Mouse (Mus musculus) heart, embryonic 12.5 days (tissue): ENCODE data around the gene Lipa. TPM values are rescaled to one million over a fixed set of nuclear protein-coding genes. Genes with fewer than 3 reads are reported as not detected.

Experiments
- ATAC-seq: fragments of 200-750 bp; cut with Nextera tagmentation; 2 replicates; pipeline ENCODE4 v1.8.0; 2017; ENCODE audit warnings: moderate TSS enrichment, moderate library complexity; ENCODE audit not compliant: insufficient number of reproducible peaks, low FRiP score
- H3K27ac ChIP-seq: fragments of 300-500 bp; sonication (generic); 2 replicates; pipeline ENCODE4 v1.5.1; 2016; ENCODE audit warnings: mild to moderate bottlenecking, moderate library complexity; ENCODE audit not compliant: poor library complexity, severe bottlenecking
- H3K27me3 ChIP-seq: fragments of 300-500 bp; sonication (generic); replicated peaks from 2 replicates; pipeline ENCODE4 v1.6.1; 2016; ENCODE audit warnings: mild to moderate bottlenecking, moderate library complexity
- H3K36me3 ChIP-seq: fragments of 300-500 bp; sonication (generic); 2 replicates; pipeline ENCODE4 v1.6.1; 2016; ENCODE audit warnings: mild to moderate bottlenecking, moderate library complexity
- H3K4me1 ChIP-seq: fragments of 300-500 bp; sonication (generic); replicated peaks from 2 replicates; pipeline ENCODE4 v1.6.1; 2016; ENCODE audit warnings: mild to moderate bottlenecking
- H3K4me2 ChIP-seq: fragments of 300-500 bp; sonication (generic); 2 replicates; pipeline ENCODE4 v1.6.1; 2016; ENCODE audit warnings: mild to moderate bottlenecking, moderate library complexity
- H3K4me3 ChIP-seq: fragments of 300-500 bp; sonication (generic); 2 replicates; pipeline ENCODE4 v1.5.1; 2016; ENCODE audit warnings: mild to moderate bottlenecking
- H3K9ac ChIP-seq: fragments of 300-500 bp; sonication (generic); 2 replicates; pipeline ENCODE4 v1.6.1; 2016; ENCODE audit warnings: mild to moderate bottlenecking, moderate library complexity
- H3K9me3 ChIP-seq: fragments of 300-500 bp; sonication (generic); replicated peaks from 2 replicates; pipeline ENCODE4 v1.6.1; 2016; ENCODE audit warnings: mild to moderate bottlenecking, moderate library complexity
- WGBS: fragments of 180-500 bp; shearing (Covaris S2); methylation state at CpG from one replicate; pipeline ENCODE4 v1.1.7; 2016; 5-methylcytosine and 5-hydroxymethylcytosine counted together
- polyA plus RNA-seq: library from polyadenylated mRNA; unstranded; fragments of >200 nt; fragmentation: Nextera tagmentation; extraction: Ambion mirVana; gene quantifications from 2 replicates; pipeline ENCODE4 v1.2.1, GENCODE M21; 2016

The Lipa gene
- polyA plus RNA-seq, 1 experiment from 2014 or later, result 38.7 TPM

DNA sequence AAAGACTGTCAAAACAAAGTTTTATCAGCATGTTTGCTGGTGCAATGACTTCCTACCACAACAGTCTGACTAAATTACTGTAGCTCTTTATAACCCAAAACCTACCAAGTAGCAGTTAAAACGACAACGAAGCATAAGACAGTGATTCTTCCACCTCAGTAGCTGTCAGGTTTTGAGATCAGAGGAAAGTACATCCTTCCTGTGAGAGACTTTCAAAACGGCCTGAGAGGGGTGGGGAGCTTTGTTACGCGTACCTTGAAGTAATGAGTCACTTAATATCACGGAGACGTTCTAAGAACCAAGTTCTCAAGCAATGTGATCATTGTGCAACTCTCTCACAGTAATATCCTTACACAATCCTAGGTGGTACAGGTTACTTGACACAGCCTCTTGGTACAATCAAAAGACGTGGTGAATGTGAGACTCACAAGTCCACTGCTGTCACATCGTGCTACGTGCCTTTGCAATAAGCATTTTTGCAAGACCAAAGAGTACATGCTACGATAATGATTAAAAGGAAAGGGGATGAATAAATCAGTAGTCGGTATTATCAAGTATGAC lies 22.0 kb downstream of the Lipa start:
- Histone ChIP-seq H3K4me1 (no peaks in the 10 kb centered on the region), H3K9me3 (no peaks in the 10 kb centered on the region), H3K27ac (no peak overlapping the region), H3K36me3 (peaks cover 40% of the 10 kb centered on the region), H3K9ac (no peak overlapping the region), H3K4me3 (no peak overlapping the region), H3K4me2 (no peak overlapping the region), H3K27me3 (no peaks in the 10 kb centered on the region)
- ATAC-seq, result no peak
- 79% methylated on average over 12 of the region's 12 CpGs for WGBS

DNA sequence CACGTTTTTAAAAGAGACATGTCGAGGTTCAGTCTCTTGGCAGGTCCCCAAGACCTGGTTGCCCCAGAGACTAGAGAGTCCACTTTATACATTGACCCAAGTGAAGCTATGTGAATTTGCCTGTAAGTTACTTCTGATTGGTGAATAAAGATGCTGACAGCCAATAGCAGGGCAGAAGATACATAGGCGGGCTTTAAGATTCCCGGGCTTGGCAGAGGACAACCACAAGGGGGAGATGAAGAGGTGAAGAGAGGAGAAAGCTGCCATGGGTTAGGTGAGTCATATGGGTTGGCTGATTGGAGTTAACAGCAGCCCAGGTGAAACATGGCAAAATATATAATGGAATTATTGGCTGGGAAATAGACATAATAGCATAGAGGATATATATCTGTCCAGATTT lies 26.5 kb downstream of the Lipa start:
- no peaks in the 10 kb centered on the region for H3K9me3 ChIP-seq
- H3K27me3 ChIP-seq, result no peaks in the 10 kb centered on the region
- no peak overlapping the region for H3K4me2 ChIP-seq
- ATAC-seq, result peak; percentile 36; the same call in 1 of the 2 replicates
- H3K4me3 ChIP-seq, result no peak overlapping the region
- WGBS, result 46% methylated on average over 4 of the region's 4 CpGs
- no peak overlapping the region for H3K9ac ChIP-seq
- peaks cover 13% of the 10 kb centered on the region for H3K4me1 ChIP-seq
- H3K36me3 ChIP-seq, result peaks cover 11% of the 10 kb centered on the region
- H3K27ac ChIP-seq, result no peak overlapping the region

DNA sequence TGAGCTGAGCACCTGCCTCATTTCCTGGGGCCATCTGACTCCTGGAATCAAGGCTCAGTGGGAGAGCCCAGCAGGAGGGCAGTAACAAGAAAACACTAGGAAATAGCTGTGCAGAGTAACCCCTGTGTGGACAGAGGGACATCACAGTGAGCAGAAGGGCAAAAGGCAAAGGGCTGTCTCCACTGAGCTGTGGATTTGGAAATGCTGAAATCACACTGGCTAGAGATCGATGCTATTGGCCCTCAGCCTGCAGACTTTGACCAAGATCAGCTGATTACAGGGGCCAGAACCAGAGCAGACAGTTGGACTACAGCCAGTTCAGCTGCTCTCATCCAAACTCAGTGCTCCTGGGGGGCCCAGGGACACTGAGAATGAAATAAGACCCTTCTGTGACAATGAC lies 30.9 kb downstream of the Lipa start:
- Histone ChIP-seq H3K27ac (no peak overlapping the region), H3K4me3 (no peak overlapping the region), H3K36me3 (peaks cover 20% of the 10 kb centered on the region), H3K9ac (no peak overlapping the region), H3K4me2 (no peak overlapping the region), H3K27me3 (no peaks in the 10 kb centered on the region), H3K9me3 (no peaks in the 10 kb centered on the region), H3K4me1 (peaks cover 13% of the 10 kb centered on the region)
- no peak for ATAC-seq
- WGBS, result 65% methylated on average over 1 of the region's 1 CpGs

DNA sequence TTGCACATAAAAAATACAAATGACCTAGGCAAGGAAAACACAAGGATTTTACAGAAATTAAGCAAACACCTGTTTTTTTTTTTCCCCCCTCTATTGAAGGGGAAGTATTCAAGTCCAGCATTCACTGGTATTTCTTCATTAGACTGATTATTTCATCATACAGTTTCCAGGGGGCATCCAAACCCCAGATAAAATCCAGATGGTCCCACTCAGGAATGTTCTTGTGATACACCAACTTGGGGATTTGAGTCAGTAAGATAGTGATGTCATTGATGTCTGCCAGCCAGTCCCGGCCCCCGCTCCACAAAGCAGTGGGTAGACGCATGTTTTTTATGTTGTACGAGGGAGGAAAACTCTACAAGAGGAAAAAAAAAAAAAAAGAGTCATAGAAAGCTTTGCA lies 33.4 kb downstream of the Lipa start:
- no peak overlapping the region for H3K4me2 ChIP-seq
- H3K9me3 ChIP-seq, result no peaks in the 10 kb centered on the region
- peaks cover 11% of the 10 kb centered on the region for H3K36me3 ChIP-seq
- no peaks in the 10 kb centered on the region for H3K27me3 ChIP-seq
- peaks cover 13% of the 10 kb centered on the region for H3K4me1 ChIP-seq
- 63% methylated on average over 4 of the region's 4 CpGs for WGBS
- no peak for ATAC-seq
- no peak overlapping the region for H3K4me3 ChIP-seq
- H3K9ac ChIP-seq, result no peak overlapping the region
- H3K27ac ChIP-seq, result no peak overlapping the region

DNA sequence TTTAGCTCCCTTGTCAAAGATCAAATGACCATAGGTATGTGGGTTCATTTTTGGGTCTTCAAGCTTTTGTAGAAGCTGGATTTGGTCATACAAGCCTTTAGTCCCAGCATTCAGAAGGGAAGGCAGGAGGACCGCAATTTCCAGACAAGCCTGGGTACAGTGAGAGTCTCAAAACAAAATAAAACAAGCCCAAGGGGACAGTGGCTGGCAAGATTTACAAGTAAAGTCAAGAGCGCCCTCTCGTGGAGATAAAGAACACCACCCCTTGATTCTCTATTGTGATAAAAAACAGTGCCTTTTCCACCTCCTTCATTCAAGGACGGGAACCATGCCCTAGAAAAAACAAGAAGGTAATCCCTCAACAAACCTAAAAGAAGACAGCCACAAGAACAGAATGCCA lies 43.7 kb downstream of the Lipa start:
- Histone ChIP-seq H3K4me3 (no peak overlapping the region), H3K27ac (no peak overlapping the region), H3K9me3 (no peaks in the 10 kb centered on the region), H3K4me2 (no peak overlapping the region), H3K36me3 (no peaks in the 10 kb centered on the region), H3K4me1 (no peaks in the 10 kb centered on the region), H3K27me3 (0 out of 2 replicates have a peak, but pooled peaks cover 4% of the 10 kb centered on the region), H3K9ac (no peak overlapping the region)
- no peak for ATAC-seq
- WGBS, result 7% methylated on average over 4 of the region's 4 CpGs

DNA sequence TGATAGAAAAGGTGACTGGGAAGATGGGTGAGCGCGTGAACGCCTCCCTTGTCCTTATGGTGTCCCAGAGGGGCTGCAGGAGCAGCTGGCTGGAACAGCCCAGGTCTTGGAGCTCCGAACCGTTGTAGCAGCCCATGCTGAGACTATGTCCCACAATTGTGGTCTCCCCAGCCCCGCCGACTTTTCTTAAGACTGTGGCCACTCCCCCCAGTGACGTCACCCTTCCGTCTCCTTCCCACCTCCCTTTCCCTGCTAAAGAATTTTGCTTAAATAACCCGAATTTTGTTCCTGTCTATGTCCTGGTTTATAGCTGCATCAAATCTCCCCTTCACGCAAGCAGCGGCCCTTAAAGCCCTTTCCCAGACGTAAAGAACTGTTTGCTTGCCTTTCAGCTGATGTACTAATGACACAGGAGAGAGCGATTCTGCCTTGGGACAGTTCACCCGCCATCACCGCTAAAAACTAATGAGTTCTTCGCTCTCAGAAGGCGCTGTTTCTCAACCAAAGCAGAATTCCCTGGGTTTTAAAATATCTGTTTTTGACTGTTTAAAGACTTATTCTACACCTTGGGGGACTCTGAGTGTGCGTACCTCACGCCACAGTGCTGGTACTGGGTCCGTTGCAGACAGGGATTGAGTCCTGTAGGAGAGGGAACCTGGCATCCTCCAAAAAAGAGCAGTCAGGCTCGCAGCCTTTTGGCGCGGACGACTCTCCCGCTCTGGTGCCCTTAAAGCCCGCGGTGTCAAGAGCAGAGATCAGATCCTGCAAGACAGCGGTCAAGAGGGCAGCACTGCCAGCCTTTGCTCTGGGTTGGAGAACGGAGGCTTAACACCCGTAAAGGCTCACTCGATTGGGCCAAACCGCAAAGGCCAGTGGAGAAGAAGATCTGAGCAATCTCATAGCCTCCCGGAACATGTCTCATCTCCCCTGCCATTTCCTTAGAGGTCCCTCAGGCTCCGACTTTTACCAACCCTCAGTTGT lies 52.0 kb downstream of the Lipa start, which contains the start of gene Ch25h:
Gene Ch25h, minus strand, starts transcription at position 174 of the 981 bp plus-strand sequence.
- no peaks in the 10 kb centered on the region for H3K9me3 ChIP-seq
- under 1% methylated on average over 35 of the region's 35 CpGs for WGBS

DNA sequence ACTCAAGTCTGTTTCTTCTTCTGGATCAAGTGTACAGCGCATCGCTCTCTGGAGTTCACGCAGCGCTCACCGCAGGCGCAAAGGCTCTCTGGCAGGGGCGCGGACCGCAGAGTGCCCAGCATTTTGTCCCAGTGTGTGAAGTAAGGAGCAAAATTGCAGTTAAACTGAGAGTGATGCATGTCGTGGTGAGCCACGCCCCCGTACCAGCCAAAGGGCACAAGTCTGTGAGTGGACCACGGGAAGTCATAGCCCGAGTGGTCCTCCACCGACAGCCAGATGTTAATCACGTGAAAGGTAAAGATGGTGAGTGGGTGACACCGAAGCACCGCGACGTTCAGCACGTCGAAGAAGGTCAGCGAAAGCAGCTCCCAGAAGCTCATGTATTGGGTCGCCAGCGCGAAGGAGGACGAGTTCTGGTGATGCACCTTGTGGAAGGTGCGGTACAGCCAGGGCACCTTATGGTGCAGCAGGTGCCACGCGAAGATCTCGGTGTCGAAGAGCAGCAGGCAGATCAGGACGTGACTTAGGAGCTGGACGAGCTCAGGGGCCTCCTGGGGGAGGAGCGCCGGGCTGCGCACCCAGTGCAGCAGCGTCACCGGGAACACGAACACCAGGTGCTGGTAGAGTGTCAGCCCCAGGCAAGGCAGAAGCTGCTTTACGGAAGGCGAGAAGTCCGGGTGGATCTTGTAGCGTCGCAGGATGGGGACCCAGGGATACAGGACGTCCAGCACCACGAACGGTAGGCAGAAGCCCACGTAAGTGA lies 52.9 kb downstream of the Lipa start:
- Histone ChIP-seq H3K9ac (peak overlapping the region; percentile 57), H3K9me3 (no peaks in the 10 kb centered on the region), H3K4me1 (peaks cover 18% of the 10 kb centered on the region), H3K4me2 (peak overlapping the region; percentile 98), H3K27me3 (peaks cover 30% of the 10 kb centered on the region), H3K36me3 (no peaks in the 10 kb centered on the region), H3K4me3 (peak overlapping the region; percentile 59), H3K27ac (no peak overlapping the region)
- 9% methylated on average over 49 of the region's 49 CpGs for WGBS
- ATAC-seq, result 0 out of 2 replicates have a peak, but pooled peaks have one; percentile 29

More for the DNA sequence above, 52.0 kb downstream of the Lipa start, which contains the start of gene Ch25h:
- Histone ChIP-seq H3K27me3 (peaks cover 30% of the 10 kb centered on the region), H3K36me3 (no peaks in the 10 kb centered on the region), H3K4me1 (peaks cover 18% of the 10 kb centered on the region), H3K9ac (peak within 1 kb of the TSS; percentile 60), H3K4me2 (peak within 1 kb of the TSS; percentile 98), H3K4me3 (peak within 1 kb of the TSS; percentile 59), H3K27ac (no peak within 1 kb of the TSS; the same call in 1 of the 2 replicates)
- peak; percentile 68; the same call in 1 of the 2 replicates for ATAC-seq

DNA sequence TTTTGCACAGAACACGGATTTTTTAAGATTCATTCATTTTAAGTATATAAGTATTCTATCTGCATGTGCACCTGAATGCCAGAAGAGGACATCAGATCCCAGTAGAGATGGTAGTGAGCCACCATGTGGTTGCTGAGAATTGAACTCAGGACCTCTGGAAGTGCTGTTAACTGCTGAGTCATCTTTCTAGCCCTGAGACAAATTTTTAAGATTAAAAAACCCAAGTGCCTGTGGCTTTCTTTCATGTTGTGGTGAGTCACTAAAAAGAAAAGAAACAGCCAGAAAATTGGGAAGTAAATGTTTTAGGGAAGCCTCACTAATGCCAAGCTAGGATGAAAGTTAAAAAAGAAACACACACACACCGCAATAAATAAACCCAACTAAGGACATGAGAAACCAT lies 55.6 kb downstream of the Lipa start:
- ATAC-seq, result no peak
- peaks cover 18% of the 10 kb centered on the region for H3K4me1 ChIP-seq
- H3K9ac ChIP-seq, result no peak overlapping the region
- H3K36me3 ChIP-seq, result no peaks in the 10 kb centered on the region
- no peak overlapping the region for H3K4me2 ChIP-seq
- H3K4me3 ChIP-seq, result no peak overlapping the region
- H3K27me3 ChIP-seq, result peaks cover 16% of the 10 kb centered on the region
- WGBS, result 69% methylated on average over 2 of the region's 2 CpGs
- H3K27ac ChIP-seq, result no peak overlapping the region
- H3K9me3 ChIP-seq, result no peaks in the 10 kb centered on the region

DNA sequence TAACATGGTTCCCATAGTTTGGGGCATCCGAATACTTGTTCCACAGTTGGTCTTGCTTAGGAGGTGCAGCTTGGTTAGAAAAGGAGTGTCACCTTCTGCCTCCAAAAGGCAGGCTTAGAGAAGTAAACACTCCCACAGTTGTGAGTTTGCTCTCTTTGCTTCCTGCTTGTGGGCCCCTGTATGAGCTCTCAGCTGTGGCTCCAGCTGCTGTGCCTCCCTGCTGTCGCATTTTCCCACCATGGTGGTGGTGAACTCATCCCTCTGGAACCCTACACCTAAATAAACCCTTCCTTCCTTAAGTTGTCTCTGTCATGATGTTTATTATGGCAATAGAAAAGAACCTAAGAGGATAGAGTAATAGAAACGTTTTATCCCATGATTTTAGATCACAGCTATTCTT lies 58.5 kb downstream of the Lipa start:
- Histone ChIP-seq H3K4me3 (no peak overlapping the region), H3K4me2 (no peak overlapping the region), H3K4me1 (no peaks in the 10 kb centered on the region), H3K9me3 (no peaks in the 10 kb centered on the region), H3K27ac (no peak overlapping the region), H3K36me3 (no peaks in the 10 kb centered on the region), H3K9ac (no peak overlapping the region), H3K27me3 (no peaks in the 10 kb centered on the region)
- WGBS, result 44% methylated on average over 3 of the region's 3 CpGs
- ATAC-seq, result no peak

DNA sequence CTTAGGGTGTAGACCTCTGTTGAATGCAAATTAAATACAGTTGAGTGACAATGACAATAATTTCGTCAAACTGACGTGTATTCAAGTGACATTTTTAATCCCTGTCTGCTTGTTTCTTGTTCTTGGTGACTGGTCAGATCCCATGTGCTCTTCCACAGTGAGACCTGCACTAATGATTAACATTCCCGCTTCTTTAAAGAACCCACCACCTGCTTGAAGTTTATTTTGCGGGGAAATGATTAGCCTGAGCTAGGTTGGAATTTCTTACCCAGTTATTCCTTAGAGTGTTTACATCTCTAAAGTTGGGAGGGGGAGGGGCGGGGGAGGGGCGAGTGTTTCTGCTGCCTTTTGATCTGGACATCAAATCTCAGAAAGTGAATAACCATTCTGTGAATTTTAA lies 59.1 kb downstream of the Lipa start:
- WGBS, result 56% methylated on average over 6 of the region's 6 CpGs
- H3K36me3 ChIP-seq, result no peaks in the 10 kb centered on the region

DNA sequence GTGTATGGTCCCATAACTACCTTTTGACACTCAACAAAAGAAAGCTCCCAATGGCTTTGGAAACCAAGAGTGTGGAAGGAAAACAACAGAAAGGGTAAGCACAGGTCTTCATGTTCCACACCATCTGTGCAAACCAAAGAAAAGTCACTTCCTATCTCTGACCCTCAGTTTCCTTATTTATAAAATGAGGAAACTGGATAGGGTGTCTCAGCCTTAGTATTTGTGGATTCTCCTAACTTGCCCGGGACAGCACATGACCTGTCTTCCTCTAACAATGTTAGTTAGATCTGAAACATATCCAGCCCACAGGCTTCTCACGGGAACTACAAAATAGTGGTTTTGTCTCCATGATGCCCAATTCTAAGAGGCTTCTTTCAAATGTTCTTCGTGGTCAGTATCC lies 62.8 kb downstream of the Lipa start:
- no peak for ATAC-seq
- 56% methylated on average over 3 of the region's 3 CpGs for WGBS
- Histone ChIP-seq H3K4me3 (no peak overlapping the region), H3K27me3 (no peaks in the 10 kb centered on the region), H3K9me3 (no peaks in the 10 kb centered on the region), H3K4me1 (no peaks in the 10 kb centered on the region), H3K36me3 (no peaks in the 10 kb centered on the region), H3K4me2 (no peak overlapping the region), H3K9ac (no peak overlapping the region), H3K27ac (no peak overlapping the region)

More for the DNA sequence above, 59.1 kb downstream of the Lipa start:
- H3K9me3 ChIP-seq, result no peaks in the 10 kb centered on the region
- H3K27me3 ChIP-seq, result no peaks in the 10 kb centered on the region
- H3K4me1 ChIP-seq, result no peaks in the 10 kb centered on the region
- no peak overlapping the region for H3K4me3 ChIP-seq
- H3K4me2 ChIP-seq, result no peak overlapping the region
- no peak for ATAC-seq
- no peak overlapping the region for H3K27ac ChIP-seq
- no peak overlapping the region for H3K9ac ChIP-seq
